Mouse (Mus musculus): ENCODE measurements at regions not wholly inside any gene's neighbourhood (a gene's known extent, or its start where the extent isn't known, plus 50 kb on each side); places are given as distances from the start of the nearest gene placed in this dataset.

DNA sequence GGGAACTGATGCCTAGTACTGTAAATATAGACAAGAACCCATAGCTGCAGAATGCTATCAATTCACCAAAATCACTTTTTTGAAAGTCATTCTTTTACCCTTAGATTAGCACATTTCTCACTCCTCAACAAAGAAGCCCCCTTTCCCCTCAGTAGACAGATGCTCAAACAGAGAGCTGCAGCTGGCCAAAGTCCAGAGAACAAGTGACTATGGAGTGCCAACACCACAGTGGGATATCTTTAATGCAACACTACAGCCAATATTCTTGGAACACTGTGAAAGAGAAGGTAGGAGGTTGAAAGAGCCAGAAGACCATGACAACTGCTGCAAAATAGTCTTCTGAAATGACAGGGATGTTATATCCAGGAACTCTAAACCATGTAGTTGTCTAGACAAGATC is 544.0 kb downstream of the Ets1 start:
- in situ Hi-C loops (cut with MboI, MseI): no loop called here

DNA sequence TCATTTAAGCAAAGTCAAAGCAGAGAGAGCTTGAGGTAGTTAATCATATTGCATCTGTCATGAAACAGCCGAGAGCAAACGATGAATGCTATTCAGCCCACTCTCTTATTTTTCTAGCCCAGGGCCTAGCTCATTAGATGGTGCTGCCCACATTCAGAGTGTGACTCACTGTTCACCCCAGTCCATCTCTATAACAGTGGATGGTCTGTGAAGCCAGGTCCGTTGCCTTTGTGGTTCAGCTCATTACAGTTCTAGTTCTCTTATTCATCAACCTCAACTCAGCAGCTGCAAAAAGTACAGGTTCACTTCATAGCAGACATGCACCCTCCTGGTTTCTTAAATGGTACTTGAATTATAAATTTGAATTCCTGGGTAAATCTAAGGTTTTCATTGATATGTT is 551.2 kb downstream of the Ets1 start:
- in situ Hi-C loops (cut with MboI, MseI): no loop called here

DNA sequence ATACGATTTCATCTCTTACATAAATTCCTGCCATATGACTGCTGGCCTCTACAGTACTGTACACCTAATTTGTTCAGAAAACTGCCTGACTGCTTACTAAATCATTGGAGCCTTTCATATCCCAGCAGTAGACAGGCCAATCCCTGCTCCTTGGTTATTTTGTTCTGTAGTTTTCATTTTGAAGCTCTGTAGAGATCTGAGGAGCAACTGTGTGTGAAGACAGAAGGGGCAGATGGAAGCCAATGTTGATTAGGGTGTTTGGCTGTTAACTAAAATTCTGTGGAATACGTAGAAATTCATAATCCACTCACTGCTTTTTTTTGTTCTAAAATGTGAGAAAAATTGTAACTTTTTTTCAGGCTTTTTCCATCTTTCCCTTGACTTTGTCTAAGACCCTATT is 573.1 kb downstream of the Ets1 start:
- in situ Hi-C loops (cut with MboI, MseI): no loop called here

DNA sequence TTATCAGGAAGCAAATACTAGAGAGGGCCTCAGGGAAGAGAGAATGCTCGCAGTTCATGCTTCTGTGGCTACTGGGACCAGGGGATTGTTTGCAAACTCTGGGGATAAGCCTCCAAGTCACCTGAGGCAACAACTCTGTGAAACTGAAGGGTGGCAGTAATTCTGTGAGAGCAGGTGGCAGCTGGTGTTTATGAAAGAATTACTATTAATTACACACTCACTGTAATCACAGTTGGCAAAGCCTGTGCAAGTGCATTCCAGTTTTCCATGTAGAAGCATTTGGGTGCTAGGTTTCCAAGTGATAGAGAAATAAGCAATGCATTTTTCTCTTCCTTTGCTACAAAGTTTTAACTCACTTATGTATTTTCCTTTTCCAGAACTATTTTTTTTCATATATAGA is 578.5 kb downstream of the Ets1 start:
- in situ Hi-C loops (cut with MboI, MseI): no loop called here

DNA sequence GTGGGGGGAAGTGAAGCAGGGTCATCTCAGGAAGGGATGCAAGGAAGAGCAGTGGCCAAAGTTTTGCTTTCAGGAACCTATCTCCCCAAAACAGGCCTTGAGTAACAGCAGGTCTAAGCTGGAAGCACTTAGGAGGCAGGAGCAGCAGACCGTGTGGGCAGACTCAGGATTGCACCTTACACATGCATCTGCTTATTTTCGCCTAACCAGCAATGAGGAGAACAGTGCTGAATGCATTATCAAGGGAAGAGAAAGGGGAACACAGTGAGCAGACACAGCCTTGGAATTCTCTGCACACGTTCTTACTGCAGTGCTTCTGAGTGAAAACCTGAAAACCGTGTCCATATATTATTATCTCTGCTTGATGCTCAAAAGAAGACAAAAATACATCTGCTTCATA is 585.0 kb downstream of the Ets1 start:
- in situ Hi-C loops (cut with MboI, MseI): no loop called here

DNA sequence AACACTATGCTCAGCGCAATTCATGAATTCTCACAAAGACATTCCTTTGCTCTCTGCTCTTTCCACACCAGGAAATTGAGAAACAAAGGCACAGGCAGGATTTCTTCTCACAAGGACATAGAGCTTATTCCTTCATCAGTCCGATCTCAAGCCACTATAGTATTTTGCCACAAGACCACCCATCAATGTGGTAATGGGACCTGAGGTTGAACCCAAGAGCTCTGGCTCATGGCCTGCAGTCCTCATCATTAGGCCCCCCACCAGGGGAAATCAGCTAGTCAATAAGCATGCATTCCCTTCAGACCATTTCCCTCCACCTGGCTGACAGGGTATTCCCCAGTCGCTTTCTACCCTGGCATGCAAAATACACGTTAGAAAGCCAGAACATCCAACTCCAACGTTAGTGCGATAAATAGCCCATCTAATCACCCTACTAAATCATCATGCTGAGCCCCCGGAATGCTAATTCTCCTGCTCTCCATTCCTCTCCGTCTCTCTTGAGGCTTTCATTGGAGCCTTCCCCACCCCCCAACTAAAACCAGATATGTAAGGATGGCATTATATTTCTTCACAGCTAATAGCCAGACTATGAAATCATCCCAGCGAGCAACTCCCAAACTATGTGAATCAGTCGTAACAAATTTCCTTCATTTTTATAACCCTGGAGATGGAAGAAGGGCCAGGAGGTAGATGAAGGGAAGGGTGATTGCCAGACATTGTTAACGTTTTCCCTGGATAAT is 586.2 kb downstream of the Ets1 start:
- in situ Hi-C loops (cut with MboI, MseI): no loop called here

DNA sequence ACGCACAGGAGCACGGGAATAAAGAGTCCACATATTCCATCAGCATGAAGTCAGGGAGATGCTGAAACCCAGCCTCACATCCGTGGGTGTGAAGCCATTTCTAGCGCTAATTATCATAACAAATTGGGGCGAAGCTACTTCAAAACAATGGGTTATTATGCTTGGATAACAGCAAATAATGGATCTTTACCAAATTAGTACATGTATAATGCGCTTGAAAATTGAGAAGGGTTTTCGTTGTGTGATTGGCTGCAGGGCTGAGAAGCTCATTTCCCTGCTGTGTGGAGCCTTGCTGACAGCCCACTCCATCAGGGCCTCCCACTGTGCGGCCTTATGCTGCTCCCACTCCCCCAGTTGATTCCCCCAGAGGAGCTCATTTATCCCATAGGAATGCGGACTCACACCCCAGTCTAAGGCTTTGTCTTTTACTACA is 597.7 kb downstream of the Ets1 start:
- in situ Hi-C loops (cut with MboI, MseI): loop anchor here (10.0 kb wide), 1 partner anchor 129 kb away; no protein-coding TSS in a partner anchor

DNA sequence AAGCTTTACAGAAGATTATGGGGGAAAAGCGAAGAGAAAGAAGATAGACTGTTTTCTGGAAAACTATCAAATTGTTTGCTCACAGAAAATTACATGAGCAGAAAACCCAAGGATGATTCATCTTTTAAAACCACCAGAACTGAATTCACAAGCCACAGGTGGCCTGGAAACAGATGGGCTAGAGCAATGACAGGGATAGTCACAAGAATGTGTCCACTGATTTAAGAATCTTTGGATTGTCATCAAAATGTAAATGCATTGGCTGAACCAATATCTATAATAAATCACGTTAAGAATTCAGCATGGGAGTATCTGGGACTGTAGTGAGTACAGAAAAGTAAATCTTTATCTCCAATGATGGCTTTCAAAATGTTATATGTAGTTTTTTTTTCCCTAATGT is 602.2 kb downstream of the Ets1 start:
- in situ Hi-C loops (cut with MboI, MseI): loop anchor here (10.0 kb wide), 1 partner anchor 133 kb away; no protein-coding TSS in a partner anchor

DNA sequence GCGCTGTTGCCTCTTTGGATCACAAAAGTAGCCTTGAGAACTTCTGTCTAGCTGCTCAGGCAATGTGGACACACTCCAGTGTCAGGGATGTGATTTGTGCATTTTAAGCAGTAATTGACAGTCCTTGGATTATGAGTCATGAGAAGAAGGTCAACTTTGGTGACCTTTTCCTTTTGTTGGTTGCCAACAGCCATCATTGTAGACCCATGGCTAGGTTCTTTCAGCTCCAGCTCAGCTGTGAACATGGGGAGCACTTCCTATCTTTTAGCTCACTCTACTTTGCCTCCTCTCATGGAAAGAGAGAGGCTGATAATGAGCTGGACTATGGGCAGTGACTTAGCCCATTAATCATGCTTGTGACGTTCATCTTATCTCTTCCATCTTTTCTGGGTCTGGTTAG is 602.8 kb downstream of the Ets1 start:
- in situ Hi-C loops (cut with MboI, MseI): loop anchor here (10.0 kb wide), 1 partner anchor 134 kb away; no protein-coding TSS in a partner anchor

DNA sequence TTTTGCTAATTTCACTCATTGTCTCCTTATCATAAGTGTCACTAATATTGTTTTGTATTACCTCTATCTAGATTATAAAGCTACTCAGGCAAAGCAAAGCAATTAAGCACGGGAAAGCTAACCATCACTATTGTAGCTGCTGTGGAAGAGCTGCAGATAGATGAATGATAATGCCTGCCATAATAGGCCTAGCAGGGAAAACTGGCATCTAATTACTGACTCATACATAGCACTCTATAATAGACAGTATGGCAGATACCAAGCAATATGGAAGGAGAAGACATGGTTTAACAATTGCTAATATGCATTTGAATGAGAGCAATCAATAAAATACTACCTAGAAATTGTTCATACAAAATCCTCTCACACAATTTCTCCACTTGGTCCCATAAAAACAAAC is 604.5 kb downstream of the Ets1 start:
- in situ Hi-C loops (cut with MboI, MseI): loop anchor here (10.0 kb wide), 1 partner anchor 276 kb away; no protein-coding TSS in a partner anchor

DNA sequence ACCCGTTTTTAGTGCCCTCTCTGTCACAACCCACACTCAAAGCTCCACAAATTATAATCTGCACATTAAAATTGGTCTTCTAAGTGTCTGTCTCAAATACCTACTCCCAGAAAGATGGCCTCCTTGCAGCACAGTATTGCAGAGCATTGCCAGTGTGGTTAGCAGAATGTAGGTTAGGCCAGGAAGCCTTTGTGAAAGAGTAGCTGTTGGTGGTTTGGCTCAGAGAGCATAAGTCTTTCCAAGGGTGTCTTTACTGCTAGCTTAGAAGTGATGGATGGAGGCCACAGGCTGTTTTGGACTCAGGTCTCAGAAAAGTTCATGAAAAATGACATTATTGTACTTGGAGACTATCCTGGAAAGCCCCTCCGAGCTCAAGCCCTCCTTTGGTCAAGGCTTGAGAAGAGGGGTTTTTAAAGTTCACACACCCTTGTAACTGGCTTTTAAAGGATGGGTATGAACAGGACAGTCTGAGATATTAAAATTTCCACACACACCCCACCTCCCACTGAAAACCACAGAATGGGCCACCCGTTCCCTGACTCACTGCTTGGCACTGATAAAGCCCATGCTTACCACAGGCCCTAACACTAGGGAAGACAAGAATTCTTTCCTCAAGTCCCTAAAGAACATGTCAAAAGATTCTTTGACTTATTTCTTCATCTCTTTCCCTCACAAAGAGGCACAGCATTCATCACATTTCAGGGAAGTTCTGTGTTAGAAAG is 605.1 kb downstream of the Ets1 start:
- in situ Hi-C loops (cut with MboI, MseI): loop anchor here (10.0 kb wide), 1 partner anchor 276 kb away; no protein-coding TSS in a partner anchor

DNA sequence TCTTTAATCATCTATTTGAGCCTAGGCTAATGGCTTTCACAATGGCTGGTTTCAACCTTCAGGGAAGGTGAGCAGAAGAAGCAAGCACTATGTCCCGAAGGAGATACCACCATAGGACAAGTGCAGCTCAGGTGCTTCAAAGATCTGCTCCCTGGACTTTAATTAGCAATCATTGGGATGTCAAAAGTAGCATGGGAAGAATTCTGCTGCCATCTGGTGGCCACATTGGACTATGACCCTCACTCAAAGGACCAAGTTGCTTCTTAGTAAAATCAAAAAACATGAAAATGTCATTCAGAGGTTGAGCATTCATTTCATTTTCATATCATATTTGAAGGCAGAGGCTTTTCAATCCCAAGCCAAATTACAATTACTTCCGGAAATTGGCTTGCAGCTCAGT is 610.9 kb downstream of the Ets1 start:
- in situ Hi-C loops (cut with MboI, MseI): loop anchor here (5.0 to 10.0 kb wide), 2 partner anchors 282 to 660 kb away; no protein-coding TSS in a partner anchor

DNA sequence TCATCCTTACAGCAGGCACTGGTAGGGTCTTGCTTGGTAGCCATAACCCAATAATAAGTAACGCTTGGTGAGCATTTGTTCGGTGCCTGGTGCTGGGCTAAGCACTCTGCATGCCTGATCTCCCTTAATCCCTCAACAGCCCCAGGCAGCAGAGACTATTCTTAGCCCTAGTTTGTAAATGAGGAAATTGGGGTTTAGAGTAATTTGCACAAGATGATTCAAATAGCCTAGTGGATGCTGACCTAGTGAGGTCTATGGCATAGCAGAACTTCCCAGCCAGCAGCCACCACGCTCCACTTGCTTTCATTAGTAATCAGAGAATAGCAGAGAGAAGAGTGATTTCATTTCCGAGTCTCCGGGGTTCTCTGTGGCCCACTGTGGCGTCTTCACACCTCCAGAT is 622.2 kb downstream of the Ets1 start:
- in situ Hi-C loops (cut with MboI, MseI): loop anchor here (10.0 kb wide), 1 partner anchor 873 kb away; no protein-coding TSS in a partner anchor

DNA sequence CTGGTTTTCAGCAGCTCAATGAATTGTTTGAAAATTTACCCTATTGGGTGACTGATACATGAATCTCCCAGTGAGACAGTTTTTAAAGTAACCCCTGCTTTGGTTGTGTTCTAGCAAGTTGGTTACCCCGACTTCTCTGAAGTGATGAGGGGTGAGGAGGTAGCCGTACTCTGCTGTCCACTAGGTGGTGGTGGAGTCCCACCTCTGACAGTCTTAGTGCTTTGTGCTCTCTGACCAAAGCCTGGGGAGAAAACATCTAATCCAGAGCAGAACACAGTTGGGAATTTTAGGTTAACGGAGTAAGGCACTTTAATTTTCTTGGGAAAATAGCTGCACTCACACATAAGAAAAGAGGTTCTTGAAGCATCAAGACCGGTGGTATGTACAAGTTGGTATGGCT is 624.1 kb downstream of the Ets1 start:
- in situ Hi-C loops (cut with MboI, MseI): no loop called here

DNA sequence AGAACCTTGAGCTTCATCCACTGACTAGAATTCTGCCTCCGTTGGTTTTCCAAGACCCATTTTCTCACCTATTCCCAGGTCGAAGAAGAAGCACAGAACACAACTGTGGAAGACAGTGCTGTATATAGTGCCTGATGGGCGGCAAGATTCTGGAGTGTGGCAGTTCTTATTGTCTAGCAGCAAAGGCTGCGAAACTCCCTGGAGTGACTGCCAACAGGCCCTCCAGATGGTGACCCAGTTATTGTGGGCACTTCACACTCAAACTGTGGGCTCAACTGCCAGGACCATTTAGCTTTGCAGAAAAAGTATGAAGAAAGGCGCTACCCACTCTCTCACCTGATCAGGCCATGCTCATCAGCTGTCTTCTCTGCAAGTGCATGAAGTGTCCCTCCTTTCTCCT is 653.4 kb downstream of the Ets1 start:
- in situ Hi-C loops (cut with MboI, MseI): no loop called here

DNA sequence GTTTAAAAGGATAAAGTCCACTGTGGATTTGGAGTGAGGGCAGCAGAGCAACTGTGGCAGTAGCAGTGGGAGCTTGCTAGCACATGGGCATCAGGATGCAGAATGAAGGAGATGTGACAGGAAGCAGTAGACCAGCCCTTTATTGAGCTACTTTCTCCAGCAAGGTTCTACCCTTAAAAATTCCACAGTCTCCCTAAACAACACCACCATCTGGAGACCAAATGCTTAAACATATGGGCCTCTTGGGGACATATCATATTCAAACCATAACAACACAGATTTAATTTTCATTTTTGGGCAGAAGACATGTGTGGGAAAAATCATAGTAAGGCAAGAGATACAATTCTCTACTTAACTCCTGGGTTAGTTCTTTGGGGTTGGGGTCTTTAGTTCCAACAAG is 656.1 kb downstream of the Ets1 start:
- in situ Hi-C loops (cut with MboI, MseI): no loop called here

DNA sequence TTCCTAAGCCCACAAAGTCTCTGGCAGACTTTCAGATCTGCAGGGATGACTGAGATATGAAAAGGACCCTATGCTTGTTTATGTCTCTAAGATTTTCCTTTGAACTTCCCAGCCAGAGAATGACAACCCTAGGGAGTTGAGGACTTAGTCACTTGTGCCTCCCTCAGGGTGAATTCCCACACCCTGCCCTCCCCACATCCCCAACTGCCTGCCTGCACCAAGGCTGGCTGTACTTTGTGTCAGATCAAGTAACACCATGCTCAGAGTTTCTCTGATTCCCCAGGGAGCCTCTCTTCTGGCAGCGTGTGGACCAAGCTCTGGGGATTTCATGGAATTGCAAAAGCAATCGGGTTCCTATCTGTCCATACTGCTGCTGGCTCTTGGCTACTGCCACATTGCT is 659.9 kb downstream of the Ets1 start:
- in situ Hi-C loops (cut with MboI, MseI): no loop called here

DNA sequence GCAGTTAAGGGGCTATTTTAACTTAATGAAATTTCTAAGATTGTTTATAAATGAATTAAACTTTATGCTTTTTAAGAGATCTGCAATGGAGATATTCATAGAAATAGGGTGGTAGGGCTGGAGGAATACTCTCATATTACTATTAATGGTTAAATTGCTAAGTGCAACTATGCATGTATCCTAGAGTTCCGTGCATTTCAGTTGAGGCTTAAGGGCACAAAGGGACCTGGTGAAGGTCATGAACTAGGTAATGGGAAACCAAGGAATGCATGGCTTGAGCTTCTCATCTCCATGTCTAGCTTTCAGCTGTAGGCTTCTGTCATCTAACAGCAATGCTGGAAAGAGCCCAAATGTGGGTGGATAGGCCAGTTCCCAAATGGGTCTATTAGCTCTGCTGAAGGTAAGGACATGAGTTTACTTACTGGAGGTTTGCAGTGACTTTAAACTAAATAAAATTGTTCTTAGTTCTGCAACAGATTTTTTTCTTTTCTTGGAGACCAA is 683.6 kb downstream of the Ets1 start:
- in situ Hi-C loops (cut with MboI, MseI): no loop called here

DNA sequence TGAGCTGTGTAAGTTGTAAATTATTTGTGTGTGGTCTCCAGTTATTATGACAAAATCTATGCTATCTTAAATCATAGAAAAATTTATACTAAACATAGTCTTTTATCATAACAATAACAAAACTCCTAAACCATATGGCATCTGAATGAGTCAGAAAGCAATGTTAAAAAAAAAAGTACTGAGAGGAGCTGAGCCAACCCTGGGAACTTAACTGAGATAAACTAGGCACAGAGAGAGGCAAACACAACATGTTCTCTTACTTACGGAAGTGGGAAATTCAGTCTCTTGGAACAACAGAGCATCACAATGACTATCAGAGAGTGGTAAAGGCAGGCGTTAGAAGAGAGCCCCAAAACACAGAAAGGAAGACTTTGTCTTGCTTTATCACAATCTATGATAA is 691.7 kb downstream of the Ets1 start:
- in situ Hi-C loops (cut with MboI, MseI): no loop called here

DNA sequence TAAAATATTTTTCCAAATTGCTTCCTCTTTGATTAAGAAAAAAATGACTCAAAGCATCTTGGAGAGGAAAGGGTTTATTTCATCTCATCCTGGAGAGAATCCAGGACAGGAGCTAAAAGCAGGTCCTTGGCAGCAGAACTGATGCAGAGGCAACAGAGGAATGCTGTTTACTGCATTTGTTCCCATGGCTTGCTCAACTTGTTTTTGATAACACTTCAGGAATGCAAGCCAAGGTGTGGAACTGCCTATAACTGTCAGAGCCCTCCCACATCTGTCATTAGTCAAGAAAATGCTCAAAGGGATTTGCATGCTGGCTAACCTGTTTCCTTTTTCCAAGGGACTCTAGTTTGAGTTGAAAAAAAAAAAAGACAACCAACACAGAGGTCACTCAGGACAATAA is 714.2 kb downstream of the Ets1 start:
- in situ Hi-C loops (cut with MboI, MseI): no loop called here

DNA sequence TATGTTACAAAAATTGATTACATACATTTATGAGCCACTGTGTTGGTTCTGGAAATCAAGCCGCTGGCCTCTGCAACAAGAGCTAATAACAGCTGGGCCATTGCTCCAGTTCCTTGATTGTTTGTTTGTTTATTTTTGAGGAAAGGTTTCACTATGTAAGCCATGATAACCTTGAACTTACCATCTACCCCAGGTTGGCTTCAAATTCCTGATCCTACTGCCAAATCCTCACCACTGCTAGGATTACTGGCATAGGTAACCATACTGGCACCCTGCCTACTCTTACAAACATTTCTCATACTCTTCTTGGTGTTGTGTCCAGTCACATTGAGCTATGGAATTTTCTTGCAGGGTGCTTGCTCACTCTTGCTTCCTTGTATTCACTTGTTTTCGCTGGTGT is 720.6 kb downstream of the Ets1 start:
- in situ Hi-C loops (cut with MboI, MseI): no loop called here

DNA sequence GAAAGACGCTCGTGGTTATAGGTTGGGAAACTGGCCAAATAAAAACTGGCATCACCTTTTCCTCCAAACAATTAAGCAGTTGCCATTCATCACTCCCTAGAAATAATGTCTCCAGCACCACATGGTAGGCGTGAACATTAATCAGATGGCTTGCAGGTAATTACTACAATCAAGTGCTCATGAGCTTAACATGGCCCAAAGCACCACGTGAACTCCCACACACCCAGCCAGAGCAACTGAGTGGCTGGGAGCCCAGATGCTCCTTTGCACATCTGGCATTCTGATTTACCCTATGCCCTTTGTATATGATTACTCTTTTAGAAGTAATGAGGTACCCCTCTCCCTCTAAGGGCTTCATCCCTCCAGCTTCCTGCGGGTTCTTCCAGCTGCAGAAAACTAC is 724.9 kb downstream of the Ets1 start:
- in situ Hi-C loops (cut with MboI, MseI): no loop called here

DNA sequence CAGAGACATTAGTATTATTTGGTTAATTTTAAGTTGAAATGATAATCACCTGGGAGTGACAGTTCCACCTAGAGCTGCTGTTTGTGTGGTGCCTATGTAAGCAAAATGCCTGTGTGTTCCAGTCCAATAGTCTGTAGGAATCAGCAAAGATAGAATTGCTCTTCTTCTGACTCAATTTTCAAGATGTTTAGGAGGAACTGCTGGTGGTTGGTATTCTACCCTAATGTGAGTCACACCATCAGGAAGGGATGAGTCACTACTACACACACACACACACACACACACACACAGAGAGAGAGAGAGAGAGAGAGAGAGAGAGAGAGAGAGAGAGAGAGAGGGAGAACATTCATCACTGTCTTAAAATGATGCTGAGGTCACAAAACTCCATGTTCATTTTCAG is 753.1 kb downstream of the Ets1 start:
- in situ Hi-C loops (cut with MboI, MseI): no loop called here
